Mouse (Mus musculus): ENCODE results near the gene Swt1. TPM values are rescaled to one million over a fixed set of nuclear protein-coding genes. Genes with fewer than 3 reads are reported as not detected.
A peak's percentile ranks its signal among the peaks of the same experiment; 100 is the strongest.

Swt1 gene
- polyA plus RNA-seq, 1 experiment from 2014 or later = 24.6 TPM

DNA sequence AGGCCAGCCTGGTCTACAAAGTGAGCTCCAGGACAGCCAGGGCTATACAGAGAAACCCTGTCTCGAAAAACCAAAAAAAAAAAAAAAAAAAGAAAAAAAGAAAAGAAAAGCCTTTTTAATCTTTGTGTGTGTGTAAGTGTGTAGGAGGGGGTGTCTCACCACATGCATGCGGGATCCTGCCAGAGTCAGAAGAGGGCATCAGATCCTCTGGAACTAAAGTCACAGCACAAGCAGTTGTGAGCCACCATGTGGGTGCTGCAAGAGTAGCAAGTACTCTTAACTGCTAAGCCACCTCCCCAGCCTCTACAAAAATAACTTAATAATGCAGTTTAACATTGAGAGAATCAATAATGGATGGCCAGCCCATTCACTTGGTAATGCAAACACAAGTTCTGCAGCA, 22.6 kb upstream of the Swt1 start:
- no peak for DNase-seq (ENCODE audit: low spot score)
- WGBS = 96% methylated on average over 1 of the region's 2 CpGs
- peaks cover 8% of the 10 kb centered on the region for H3K36me3 ChIP-seq (ENCODE audit: control insufficient read depth, insufficient read depth, low read length)

DNA sequence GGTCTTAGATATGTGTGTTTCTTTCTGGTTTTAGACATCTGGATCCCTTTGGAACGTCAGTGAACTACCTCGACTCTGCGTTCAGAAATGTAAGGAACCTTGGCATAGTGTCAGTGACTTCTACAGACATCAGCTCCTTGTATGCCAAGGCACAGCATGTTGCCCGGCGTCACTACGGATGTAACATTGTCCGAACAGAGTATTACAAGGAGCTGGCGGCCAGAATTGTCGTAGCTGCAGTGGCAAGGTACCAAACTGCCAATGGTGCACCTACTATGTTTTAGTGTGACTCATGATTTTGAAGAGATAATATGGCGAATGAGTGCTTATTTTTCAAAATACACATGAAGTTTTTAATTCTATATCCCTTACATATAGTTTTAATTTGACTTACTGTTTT, 21.6 kb upstream of the Swt1 start:
- ATAC-seq (replicated peaks; ENCODE audit: low FRiP score) (no peak), DNase-seq (ENCODE audit: low spot score) (no peak)
- Histone ChIP-seq H3K4me1 (replicated peaks; ENCODE audit: control insufficient read depth, insufficient read depth, low read length) (no peaks in the 10 kb centered on the region), H3K27me3 (ENCODE audit: control insufficient read depth, insufficient read depth, low read length) (no peaks in the 10 kb centered on the region), H3K36me3 (ENCODE audit: control insufficient read depth, insufficient read depth, low read length) (peaks cover 8% of the 10 kb centered on the region), H3K4me3 (ENCODE audit: low read depth, low read length) (no peak overlapping the region), H3K4me2 (ENCODE audit: low read depth, low read length, severe bottlenecking) (no peak overlapping the region), H3K9ac (ENCODE audit: low read length) (no peak overlapping the region), H3K9me3 (ENCODE audit: control insufficient read depth, low read length) (no peaks in the 10 kb centered on the region), H3K27ac (ENCODE audit: low read depth, low read length) (no peak overlapping the region)
- WGBS = 93% methylated on average over 10 of the region's 10 CpGs

More for the DNA sequence above, 22.6 kb upstream of the Swt1 start:
- ATAC-seq (replicated peaks; ENCODE audit: low FRiP score) = no peak
- Histone ChIP-seq H3K4me3 (ENCODE audit: low read depth, low read length) (no peak overlapping the region), H3K4me2 (ENCODE audit: low read depth, low read length, severe bottlenecking) (no peak overlapping the region), H3K9ac (ENCODE audit: low read length) (no peak overlapping the region), H3K9me3 (ENCODE audit: control insufficient read depth, low read length) (no peaks in the 10 kb centered on the region), H3K4me1 (replicated peaks; ENCODE audit: control insufficient read depth, insufficient read depth, low read length) (no peaks in the 10 kb centered on the region), H3K27ac (ENCODE audit: low read depth, low read length) (no peak overlapping the region), H3K27me3 (ENCODE audit: control insufficient read depth, insufficient read depth, low read length) (no peaks in the 10 kb centered on the region)

DNA sequence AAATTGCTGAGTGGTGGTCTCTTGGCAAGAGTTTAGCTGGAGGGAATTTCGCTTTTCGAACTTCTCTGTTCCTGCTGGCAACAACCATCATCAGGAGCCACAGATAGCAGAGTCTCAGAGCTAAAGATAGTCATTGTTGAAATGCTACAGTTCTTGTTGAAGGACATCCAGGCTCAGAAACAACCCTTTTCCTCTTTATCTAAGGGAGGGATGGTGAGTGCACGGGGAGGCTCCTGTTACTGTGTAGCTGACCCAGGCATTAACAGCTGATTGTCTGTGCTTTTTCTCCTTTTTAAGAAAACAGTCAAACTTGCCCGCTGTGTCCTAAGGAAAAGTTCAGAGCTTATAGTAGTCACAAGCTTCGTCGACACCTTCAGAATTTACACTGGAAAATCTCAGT, 7.2 kb upstream of the Swt1 start:
- Histone ChIP-seq H3K9ac (ENCODE audit: low read length) (no peak overlapping the region), H3K4me1 (replicated peaks; ENCODE audit: control insufficient read depth, insufficient read depth, low read length) (no peaks in the 10 kb centered on the region), H3K27ac (ENCODE audit: low read depth, low read length) (no peak overlapping the region), H3K4me3 (ENCODE audit: low read depth, low read length) (no peak overlapping the region), H3K4me2 (ENCODE audit: low read depth, low read length, severe bottlenecking) (no peak overlapping the region), H3K9me3 (ENCODE audit: control insufficient read depth, low read length) (no peaks in the 10 kb centered on the region), H3K36me3 (ENCODE audit: control insufficient read depth, insufficient read depth, low read length) (peaks cover 9% of the 10 kb centered on the region; the same call in 1 of the 2 replicates), H3K27me3 (ENCODE audit: control insufficient read depth, insufficient read depth, low read length) (no peaks in the 10 kb centered on the region)
- DNase-seq (ENCODE audit: low spot score) (no peak), ATAC-seq (replicated peaks; ENCODE audit: low FRiP score) (no peak)
- 95% methylated on average over 6 of the region's 6 CpGs for WGBS

DNA sequence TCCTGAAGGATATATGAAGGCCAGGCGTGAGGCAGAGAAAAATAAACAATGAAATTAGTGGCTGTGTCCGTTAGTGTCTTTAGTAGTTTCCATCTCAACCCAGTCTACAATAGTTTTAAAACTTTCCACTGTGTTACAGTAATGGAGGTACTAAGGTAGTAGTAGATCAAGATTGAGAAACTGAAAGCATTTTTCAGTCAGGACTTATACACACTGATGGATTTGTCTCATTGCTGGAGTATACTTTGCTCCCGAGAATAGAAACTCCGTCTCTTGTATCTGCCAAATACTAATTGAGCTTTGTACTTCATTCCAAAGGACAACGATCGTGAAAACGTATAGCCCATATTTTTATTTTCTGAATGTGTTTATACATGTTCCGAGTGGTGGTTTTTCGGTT, 1.1 kb upstream of the Swt1 start:
- Histone ChIP-seq H3K4me3 (ENCODE audit: low read depth, low read length) (peak overlapping the region; percentile 80), H3K9ac (ENCODE audit: low read length) (peak overlapping the region; percentile 90), H3K4me1 (replicated peaks; ENCODE audit: control insufficient read depth, insufficient read depth, low read length) (peaks cover 7% of the 10 kb centered on the region), H3K9me3 (ENCODE audit: control insufficient read depth, low read length) (no peaks in the 10 kb centered on the region), H3K4me2 (ENCODE audit: low read depth, low read length, severe bottlenecking) (peak overlapping the region; percentile 64), H3K27me3 (ENCODE audit: control insufficient read depth, insufficient read depth, low read length) (no peaks in the 10 kb centered on the region), H3K36me3 (ENCODE audit: control insufficient read depth, insufficient read depth, low read length) (no peaks in the 10 kb centered on the region), H3K27ac (ENCODE audit: low read depth, low read length) (no peak overlapping the region; the same call in 1 of the 2 replicates)
- DNase-seq (ENCODE audit: low spot score) (no peak), ATAC-seq (replicated peaks; ENCODE audit: low FRiP score) (no peak)
- WGBS = 48% methylated on average over 9 of the region's 9 CpGs

DNA sequence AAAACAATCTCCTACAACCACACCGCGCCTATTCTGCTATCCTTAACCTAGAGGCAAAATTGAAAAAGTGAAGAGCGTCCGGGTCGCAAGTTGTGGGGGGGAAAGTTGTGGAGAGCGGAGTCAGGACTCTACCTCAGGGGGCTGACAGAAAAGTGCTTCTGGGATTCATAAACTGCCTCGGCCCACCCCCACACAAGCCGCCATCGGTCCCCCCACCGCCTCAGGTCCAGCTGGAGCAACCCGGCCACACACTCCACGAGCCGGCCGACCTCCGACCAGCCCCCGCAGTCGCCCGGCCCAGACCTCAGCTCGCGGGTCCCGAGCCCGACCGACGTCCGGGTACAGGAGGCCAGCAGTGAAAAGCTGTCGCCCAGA, 380 bp downstream of the Swt1 start:
- no peaks in the 10 kb centered on the region for H3K27me3 ChIP-seq (ENCODE audit: control insufficient read depth, insufficient read depth, low read length)
- under 1% methylated on average over 25 of the region's 26 CpGs for WGBS
- peak; percentile 78; the same call in 1 of the 2 replicates for ATAC-seq (replicated peaks; ENCODE audit: low FRiP score)
- no peaks in the 10 kb centered on the region for H3K9me3 ChIP-seq (ENCODE audit: control insufficient read depth, low read length)
- H3K9ac ChIP-seq (ENCODE audit: low read length) = peak overlapping the region; percentile 47
- DNase-seq (ENCODE audit: low spot score) = no peak
- peak overlapping the region; percentile 54 for H3K4me2 ChIP-seq (ENCODE audit: low read depth, low read length, severe bottlenecking)
- peak overlapping the region; percentile 14; the same call in 1 of the 2 replicates for H3K27ac ChIP-seq (ENCODE audit: low read depth, low read length)
- H3K36me3 ChIP-seq (ENCODE audit: control insufficient read depth, insufficient read depth, low read length) = no peaks in the 10 kb centered on the region
- H3K4me3 ChIP-seq (ENCODE audit: low read depth, low read length) = peak overlapping the region; percentile 80
- H3K4me1 ChIP-seq (replicated peaks; ENCODE audit: control insufficient read depth, insufficient read depth, low read length) = peaks cover 7% of the 10 kb centered on the region

DNA sequence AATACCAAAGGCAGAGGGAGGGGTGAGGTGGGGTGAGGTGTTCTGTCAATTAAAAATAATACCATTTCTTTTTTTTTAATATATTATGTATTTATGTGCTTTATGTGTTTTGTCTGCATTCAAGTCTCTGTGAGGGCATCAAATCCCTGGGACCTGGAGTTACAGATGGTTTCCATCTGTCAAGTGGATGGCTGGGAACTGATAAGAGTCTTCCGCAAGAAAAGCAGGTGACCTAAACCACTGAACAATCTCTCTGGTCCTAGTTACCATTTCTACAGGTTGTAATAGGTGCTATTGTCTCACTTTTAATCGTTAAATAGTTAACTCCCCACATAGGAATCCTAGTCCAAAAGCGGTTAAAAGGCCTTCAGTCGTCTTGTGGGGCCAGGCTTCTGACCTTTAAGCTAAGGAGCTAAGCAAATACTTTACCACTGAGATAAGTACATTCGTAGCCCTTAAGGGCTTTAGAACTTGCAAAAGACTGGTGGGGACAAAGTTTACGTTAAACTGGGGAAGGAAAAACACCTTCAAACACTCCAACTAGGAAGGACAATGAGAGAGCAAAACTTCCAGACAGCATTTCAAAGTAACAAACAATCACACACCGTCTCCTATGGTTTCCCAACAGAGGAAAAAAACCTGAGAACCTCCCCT, 1.2 kb downstream of the Swt1 start:
- Histone ChIP-seq H3K36me3 (ENCODE audit: control insufficient read depth, insufficient read depth, low read length) (no peaks in the 10 kb centered on the region), H3K4me3 (ENCODE audit: low read depth, low read length) (peak overlapping the region; percentile 80), H3K9ac (ENCODE audit: low read length) (peak overlapping the region; percentile 47), H3K27me3 (ENCODE audit: control insufficient read depth, insufficient read depth, low read length) (no peaks in the 10 kb centered on the region), H3K4me1 (replicated peaks; ENCODE audit: control insufficient read depth, insufficient read depth, low read length) (peaks cover 7% of the 10 kb centered on the region), H3K27ac (ENCODE audit: low read depth, low read length) (no peak overlapping the region), H3K9me3 (ENCODE audit: control insufficient read depth, low read length) (no peaks in the 10 kb centered on the region), H3K4me2 (ENCODE audit: low read depth, low read length, severe bottlenecking) (peak overlapping the region; percentile 54)
- ATAC-seq (replicated peaks; ENCODE audit: low FRiP score) (no peak), DNase-seq (ENCODE audit: low spot score) (no peak)
- 32% methylated on average over 7 of the region's 7 CpGs for WGBS

DNA sequence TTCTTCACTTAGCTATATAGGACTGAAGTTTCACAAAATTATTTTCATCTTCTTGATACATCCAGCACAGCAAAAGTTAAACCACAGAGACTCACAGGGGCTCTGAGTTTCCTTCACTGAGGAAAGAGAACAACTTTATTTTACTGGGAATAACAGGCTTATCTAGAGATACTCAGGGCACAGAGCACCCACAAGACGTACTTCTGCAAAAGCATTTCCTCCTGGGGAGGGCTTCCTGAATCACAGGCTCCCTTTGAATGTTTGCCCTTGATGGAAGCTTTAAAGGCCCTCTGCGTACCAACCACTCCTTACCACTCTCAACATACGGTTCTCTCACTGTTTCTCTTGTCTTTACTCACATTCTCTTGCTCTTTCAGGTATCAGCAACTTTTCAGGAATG, 6.1 kb downstream of the Swt1 start:
- no peak for DNase-seq (ENCODE audit: low spot score)
- 79% methylated on average over 3 of the region's 3 CpGs for WGBS
- H3K36me3 ChIP-seq (ENCODE audit: control insufficient read depth, insufficient read depth, low read length) = no peaks in the 10 kb centered on the region
- no peaks in the 10 kb centered on the region for H3K27me3 ChIP-seq (ENCODE audit: control insufficient read depth, insufficient read depth, low read length)
- H3K9me3 ChIP-seq (ENCODE audit: control insufficient read depth, low read length) = no peaks in the 10 kb centered on the region
- H3K27ac ChIP-seq (ENCODE audit: low read depth, low read length) = no peak overlapping the region
- no peak overlapping the region for H3K4me3 ChIP-seq (ENCODE audit: low read depth, low read length)
- H3K4me2 ChIP-seq (ENCODE audit: low read depth, low read length, severe bottlenecking) = no peak overlapping the region
- no peak overlapping the region for H3K9ac ChIP-seq (ENCODE audit: low read length)
- no peak for ATAC-seq (replicated peaks; ENCODE audit: low FRiP score)
- peaks cover 2% of the 10 kb centered on the region; the same call in 1 of the 2 replicates for H3K4me1 ChIP-seq (replicated peaks; ENCODE audit: control insufficient read depth, insufficient read depth, low read length)

DNA sequence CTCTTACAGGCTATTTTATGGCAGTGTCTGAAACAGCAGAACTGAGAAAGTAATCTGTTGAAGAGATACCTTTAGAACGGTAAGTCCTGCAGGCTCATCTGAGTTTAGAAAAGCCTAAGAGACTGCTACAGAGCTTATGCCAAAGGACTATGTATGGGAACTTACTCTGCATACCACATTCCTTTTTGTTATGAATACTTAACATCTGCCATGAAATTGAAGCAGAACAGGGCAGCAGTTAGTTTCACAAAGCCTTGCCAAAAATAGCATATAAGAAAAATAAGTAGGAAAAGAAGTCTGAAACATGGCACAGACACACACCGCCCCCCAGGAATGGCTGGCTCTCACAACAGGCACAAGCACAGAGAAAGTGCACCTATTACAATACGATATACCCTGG, 18.4 kb downstream of the Swt1 start:
- Histone ChIP-seq H3K36me3 (ENCODE audit: control insufficient read depth, insufficient read depth, low read length) (no peaks in the 10 kb centered on the region), H3K4me1 (replicated peaks; ENCODE audit: control insufficient read depth, insufficient read depth, low read length) (no peaks in the 10 kb centered on the region), H3K9ac (ENCODE audit: low read length) (no peak overlapping the region), H3K4me2 (ENCODE audit: low read depth, low read length, severe bottlenecking) (no peak overlapping the region), H3K27me3 (ENCODE audit: control insufficient read depth, insufficient read depth, low read length) (no peaks in the 10 kb centered on the region), H3K9me3 (ENCODE audit: control insufficient read depth, low read length) (no peaks in the 10 kb centered on the region), H3K27ac (ENCODE audit: low read depth, low read length) (no peak overlapping the region), H3K4me3 (ENCODE audit: low read depth, low read length) (no peak overlapping the region)
- ATAC-seq (replicated peaks; ENCODE audit: low FRiP score) = no peak
- no peak for DNase-seq (ENCODE audit: low spot score)
- 89% methylated on average over 3 of the region's 3 CpGs for WGBS

DNA sequence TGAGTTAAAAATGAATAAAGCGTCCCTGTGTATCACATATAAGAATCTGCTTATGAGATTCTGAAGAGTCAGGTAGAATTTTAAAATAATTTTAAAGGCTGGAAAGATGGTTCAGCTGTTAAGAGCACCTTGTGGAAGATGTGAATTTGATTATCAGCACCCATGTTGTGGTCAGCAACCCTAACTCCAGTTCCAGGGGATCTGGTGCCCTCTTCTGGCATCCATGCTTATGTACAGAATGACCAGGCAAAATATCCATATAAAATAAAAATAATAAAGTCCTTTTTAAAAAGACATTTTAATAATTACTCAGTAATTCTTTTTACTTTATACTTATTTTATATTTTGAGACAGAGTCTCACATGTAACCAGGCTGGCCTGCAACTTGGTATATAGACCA, 38.2 kb downstream of the Swt1 start:
- WGBS = 86% methylated on average over 1 of the region's 1 CpGs
- no peak for DNase-seq (ENCODE audit: low spot score)

More for the DNA sequence above, 38.2 kb downstream of the Swt1 start:
- H3K4me2 ChIP-seq (ENCODE audit: low read depth, low read length, severe bottlenecking) = no peak overlapping the region
- H3K27ac ChIP-seq (ENCODE audit: low read depth, low read length) = no peak overlapping the region
- H3K27me3 ChIP-seq (ENCODE audit: control insufficient read depth, insufficient read depth, low read length) = no peaks in the 10 kb centered on the region
- H3K9me3 ChIP-seq (ENCODE audit: control insufficient read depth, low read length) = no peaks in the 10 kb centered on the region
- no peak overlapping the region for H3K9ac ChIP-seq (ENCODE audit: low read length)
- H3K4me3 ChIP-seq (ENCODE audit: low read depth, low read length) = no peak overlapping the region
- ATAC-seq (replicated peaks; ENCODE audit: low FRiP score) = no peak
- H3K4me1 ChIP-seq (replicated peaks; ENCODE audit: control insufficient read depth, insufficient read depth, low read length) = no peaks in the 10 kb centered on the region
- H3K36me3 ChIP-seq (ENCODE audit: control insufficient read depth, insufficient read depth, low read length) = no peaks in the 10 kb centered on the region

Data from forebrain, embryonic 11.5 days (tissue).